Mouse (Mus musculus): ENCODE data around the gene Snx22.

The Snx22 gene

GRCm38 (mm10) chr9:66069583-66069982, at the start of gene Snx22:
Gene Snx22 (minus strand): TSS chr9:66069719.
- DNase-seq (ENCODE audit: low spot score), result peak; percentile 88

- DNase-seq (ENCODE audit: low spot score), result no peak
Measured at GRCm38 (mm10) chr9:66116890-66117289, 47.4 kb upstream of the Snx22 start.

GRCm38 (mm10) chr9:66114341-66114740, 44.8 kb upstream of the Snx22 start:
- no peak for DNase-seq (ENCODE audit: low spot score)

GRCm38 (mm10) chr9:66110611-66111379, 41.3 kb upstream of the Snx22 start:
- no peak for DNase-seq (ENCODE audit: low spot score)

GRCm38 (mm10) chr9:66110126-66110525, 40.6 kb upstream of the Snx22 start:
- DNase-seq (ENCODE audit: low spot score), result no peak

- DNase-seq (ENCODE audit: low spot score), result no peak
Measured at GRCm38 (mm10) chr9:66109574-66109973, 40.1 kb upstream of the Snx22 start.

- no peak for DNase-seq (ENCODE audit: low spot score)
Measured at GRCm38 (mm10) chr9:66105168-66105567, 35.6 kb upstream of the Snx22 start.

- no peak for DNase-seq (ENCODE audit: low spot score)
Measured at GRCm38 (mm10) chr9:66104601-66105000, 35.1 kb upstream of the Snx22 start.

- no peak for DNase-seq (ENCODE audit: low spot score)
Measured at GRCm38 (mm10) chr9:66102668-66103067, 33.1 kb upstream of the Snx22 start.

GRCm38 (mm10) chr9:66101577-66101976, 32.1 kb upstream of the Snx22 start:
- DNase-seq (ENCODE audit: low spot score), result no peak

- DNase-seq (ENCODE audit: low spot score), result no peak
Measured at GRCm38 (mm10) chr9:66092664-66093063, 23.1 kb upstream of the Snx22 start.

- no peak for DNase-seq (ENCODE audit: low spot score)
Measured at GRCm38 (mm10) chr9:66091327-66092231, 22.1 kb upstream of the Snx22 start.

GRCm38 (mm10) chr9:66090593-66091244, 21.2 kb upstream of the Snx22 start:
- no peak for DNase-seq (ENCODE audit: low spot score)

- peak; percentile 75 for DNase-seq (ENCODE audit: low spot score)
Measured at GRCm38 (mm10) chr9:66088411-66088810, 18.9 kb upstream of the Snx22 start.

GRCm38 (mm10) chr9:66087062-66087461, 17.5 kb upstream of the Snx22 start:
- DNase-seq (ENCODE audit: low spot score), result no peak

GRCm38 (mm10) chr9:66084171-66084570, 14.7 kb upstream of the Snx22 start:
- DNase-seq (ENCODE audit: low spot score), result no peak

GRCm38 (mm10) chr9:66081999-66082398, 12.5 kb upstream of the Snx22 start:
- no peak for DNase-seq (ENCODE audit: low spot score)

- DNase-seq (ENCODE audit: low spot score), result no peak
Measured at GRCm38 (mm10) chr9:66080804-66081459, 11.4 kb upstream of the Snx22 start.

- no peak for DNase-seq (ENCODE audit: low spot score)
Measured at GRCm38 (mm10) chr9:66078493-66078892, 9.0 kb upstream of the Snx22 start.

GRCm38 (mm10) chr9:66078072-66078471, 8.6 kb upstream of the Snx22 start:
- DNase-seq (ENCODE audit: low spot score), result no peak

- no peak for DNase-seq (ENCODE audit: low spot score)
Measured at GRCm38 (mm10) chr9:66072754-66073153, 3.2 kb upstream of the Snx22 start.

GRCm38 (mm10) chr9:66070151-66070550, 632 bp upstream of the Snx22 start:
- no peak for DNase-seq (ENCODE audit: low spot score)
